Mouse (Mus musculus) B cell, adult 2 months (primary cell): ENCODE measurements around the gene Ralgapb.
A peak's percentile ranks its signal among the peaks of the same experiment; 100 is the strongest.
"Not testable (repeated sequence)": the region's sequence is repeated elsewhere in the genome, so short reads cannot be mapped to it uniquely, and the experiment has no call there.

Experiments
- DNase-seq, 2 experiments: peaks; one replicate each; pipeline ENCODE4 v3.0.0; 2022

Ralgapb gene

GRCm38 (mm10) chr2:158409595-158410021 lies at the start of gene Ralgapb:
Ralgapb (plus strand) TSS chr2:158409848.
- peak; percentile 98 for DNase-seq

- DNase-seq: peak; percentile 90 to 91
Observed at GRCm38 (mm10) chr2:158360873-158361677, 48.6 kb upstream of the Ralgapb start.

- DNase-seq: no peak
Observed at GRCm38 (mm10) chr2:158361678-158362320, 47.8 kb upstream of the Ralgapb start.

GRCm38 (mm10) chr2:158364175-158364574 lies 45.5 kb upstream of the Ralgapb start:
- DNase-seq: no peak

GRCm38 (mm10) chr2:158365099-158365850 lies 44.4 kb upstream of the Ralgapb start:
- no peak for DNase-seq

GRCm38 (mm10) chr2:158367654-158368053 lies 42.0 kb upstream of the Ralgapb start:
- no peak for DNase-seq

- DNase-seq: no peak
Observed at GRCm38 (mm10) chr2:158368313-158368712, 41.3 kb upstream of the Ralgapb start.

GRCm38 (mm10) chr2:158369474-158370172 lies 40.0 kb upstream of the Ralgapb start:
- DNase-seq: no peak

- no peak for DNase-seq
Observed at GRCm38 (mm10) chr2:158370173-158370550, 39.5 kb upstream of the Ralgapb start.

GRCm38 (mm10) chr2:158373061-158373460 lies 36.6 kb upstream of the Ralgapb start:
- no peak for DNase-seq

GRCm38 (mm10) chr2:158373516-158373915 lies 36.1 kb upstream of the Ralgapb start:
- DNase-seq: no peak

- DNase-seq: peak; percentile 11 to 19
Observed at GRCm38 (mm10) chr2:158375443-158376122, 34.1 kb upstream of the Ralgapb start, which contains the start of gene Snhg11. Snhg11 (plus strand) TSS chr2:158375638.

GRCm38 (mm10) chr2:158376123-158376687 lies 33.4 kb upstream of the Ralgapb start:
- no peak for DNase-seq

GRCm38 (mm10) chr2:158376798-158377197 lies 32.9 kb upstream of the Ralgapb start:
- no peak for DNase-seq

- DNase-seq: no peak
Observed at GRCm38 (mm10) chr2:158377811-158378210, 31.8 kb upstream of the Ralgapb start.

- DNase-seq: peak; percentile 70 to 77
Observed at GRCm38 (mm10) chr2:158379354-158380078, 30.1 kb upstream of the Ralgapb start.

GRCm38 (mm10) chr2:158386072-158386471 lies 23.6 kb upstream of the Ralgapb start:
- DNase-seq: no peak

- no peak for DNase-seq
Observed at GRCm38 (mm10) chr2:158389421-158389820, 20.2 kb upstream of the Ralgapb start.

- DNase-seq: no peak
Observed at GRCm38 (mm10) chr2:158396369-158396768, 13.3 kb upstream of the Ralgapb start.

- not testable (repeated sequence) for DNase-seq
Observed at GRCm38 (mm10) chr2:158397140-158397539, 12.5 kb upstream of the Ralgapb start.

GRCm38 (mm10) chr2:158402915-158403314 lies 6.7 kb upstream of the Ralgapb start:
- no peak for DNase-seq
